ENCODE assay signal across 16 mouse cellular contexts in the genomic region with DNA sequence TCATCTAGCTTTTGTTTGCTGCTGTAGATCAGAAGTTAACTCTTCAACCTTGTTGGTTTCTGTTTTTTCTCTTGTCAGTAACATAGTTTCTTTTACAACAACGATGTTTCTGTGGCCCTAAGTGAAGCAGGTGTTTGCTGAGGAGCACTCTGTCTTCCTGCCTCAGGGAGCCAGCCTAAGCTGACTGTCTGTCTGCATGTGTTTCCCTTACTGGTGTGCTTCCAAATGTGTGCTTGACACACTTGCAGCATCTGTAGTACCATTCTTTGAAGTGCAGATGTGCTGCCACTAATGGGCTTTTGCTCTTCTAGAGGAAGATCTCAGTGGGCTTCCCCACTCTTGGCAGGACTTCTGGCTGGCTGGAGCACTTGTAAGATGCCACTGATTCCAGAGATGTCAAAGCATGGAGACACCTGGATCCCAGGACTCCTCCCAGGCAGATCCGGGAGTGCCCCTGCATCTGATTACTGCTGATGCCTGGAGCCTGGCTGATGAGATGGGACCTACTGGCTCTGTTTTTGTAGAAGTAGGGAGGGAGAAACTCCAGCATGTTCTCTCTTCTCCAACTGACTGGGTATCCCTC. TPM values are rescaled to one million over a fixed set of nuclear protein-coding genes. Genes with fewer than 3 reads are reported as not detected.
DNase-seq lines count a peak whose midpoint lies in the region; ATAC-seq and TF ChIP-seq lines count a peak whose summit lies in the region.
"Had no signal": no experiment of that assay in that cellular context is flagged by ENCODE, and none has a peak within 500 bp of the region (broad histone marks: within the 10 kb centered on the region; RNA-seq: fewer than 3 reads in every experiment).

No protein-coding gene starts in this region.

- peak overlapping the region; percentile 25; the same call in 1 of the 2 replicates for H3K27ac ChIP-seq in liver, embryonic 14.5 days
- H3K27ac ChIP-seq: embryonic facial prominence, embryonic 13.5 days; forebrain, embryonic 12.5 days; hindbrain, embryonic 13.5 days had no signal

- H3K36me3 ChIP-seq in liver, embryonic 14.5 days (replicated peaks; ENCODE audit: control insufficient read depth, insufficient read depth, low read depth) = peaks cover 18% of the 10 kb centered on the region

- 30% methylated on average over 2 of the region's 2 CpGs for WGBS in liver, embryonic 14.5 days (ENCODE audit: insufficient replicate concordance)

- no peak for ATAC-seq in liver, embryonic 14.5 days (ENCODE audit: insufficient read depth)

- H3K4me2 ChIP-seq in liver, embryonic 14.5 days (ENCODE audit: low read depth) = peak overlapping the region; percentile 48; the same call in 1 of the 2 replicates
- H3K4me2 ChIP-seq: embryonic facial prominence, embryonic 13.5 days; forebrain, embryonic 12.5 days; heart, embryonic 11.5 days; hindbrain, embryonic 13.5 days had no signal

- H3K4me3 ChIP-seq in liver, embryonic 14.5 days (ENCODE audit: insufficient read depth in 1 of 2, low read depth in 2 of 2, low read length in 2 of 2) = no peak overlapping the region
- H3K4me3 ChIP-seq: embryonic facial prominence, embryonic 13.5 days; forebrain, embryonic 12.5 days; hindbrain, embryonic 13.5 days had no signal

- intact Hi-C loops in heart, postnatal 25 days (cut with DNase I) = no loop called here

- TF ChIP-seq EP300 in liver, embryonic 14.5 days (IDR thresholded peaks at IDR 0.05; ENCODE audit: low read depth) = no peak

- H3K27me3 ChIP-seq in liver, embryonic 14.5 days (ENCODE audit: control insufficient read depth, insufficient read depth, low read length) = no peaks in the 10 kb centered on the region
- H3K27me3 ChIP-seq: embryonic facial prominence, embryonic 13.5 days; forebrain, embryonic 12.5 days; hindbrain, embryonic 13.5 days had no signal

- peak; percentile 51 for DNase-seq in CD4-positive, CD25-positive, alpha-beta regulatory T cell, adult 2 months (ENCODE audit: low read depth, low spot score)
- peak; percentile 52 for DNase-seq in T-cell, adult 2 months (ENCODE audit: low spot score)
- no peak for DNase-seq in liver, embryonic 14.5 days (ENCODE audit: low read depth in 3 of 3, low spot score in 3 of 3)
- DNase-seq in thymus, postnatal 10 days (ENCODE audit: low spot score in 2 of 2) = peak; percentile 67 to 74
- DNase-seq in cerebellum, adult 9-11 months = no peak
- DNase-seq in heart, postnatal 25 days (ENCODE audit: low spot score) = no peak
- no peak for DNase-seq in adrenal gland, adult 2 months
- DNase-seq: adrenal gland, postnatal 25 days; kidney, adult 9 months; lung, postnatal 36 days; midbrain, embryonic 14.5 days; right cerebral cortex, postnatal 4 days had no signal

- peak overlapping the region; percentile 45; the same call in 1 of the 2 replicates for H3K9ac ChIP-seq in liver, embryonic 14.5 days (replicated peaks)
- H3K9ac ChIP-seq: embryonic facial prominence, embryonic 13.5 days; forebrain, embryonic 12.5 days; hindbrain, embryonic 13.5 days had no signal

- no peak for TF ChIP-seq CTCF in liver, embryonic 14.5 days (IDR thresholded peaks at IDR 0.05; ENCODE audit: low read depth)

- H3K9me3 ChIP-seq in liver, embryonic 14.5 days (ENCODE audit: control insufficient read depth, low read length) = no peaks in the 10 kb centered on the region
- H3K9me3 ChIP-seq: embryonic facial prominence, embryonic 13.5 days; forebrain, embryonic 12.5 days; hindbrain, embryonic 13.5 days had no signal

- H3K4me1 ChIP-seq in liver, embryonic 14.5 days (replicated peaks; ENCODE audit: control insufficient read depth in 2 of 2, insufficient read depth in 2 of 2, low read length in 1 of 2) = peaks cover 31 to 42% of the 10 kb centered on the region in 2 experiments

RNA-seq across cellular contexts. Expression of a gene that starts 16.8 kb away (rescaled TPM):
- 19.3 and 21.7 TPM in 2 replicates for polyA plus RNA-seq in liver, embryonic 14.5 days (2012; rRNA removed)
- 7.5 and 9.9 TPM in 2 replicates for polyA plus RNA-seq in liver, embryonic 14.5 days (2014; fragmentation: Nextera tagmentation; extraction: Ambion mirVana)
- total RNA-seq in heart, postnatal 25 days (2021) = 10 to 100 TPM; 14.4 to 15.1 TPM
- 10 to 100 TPM; 26.5 to 44.3 TPM for total RNA-seq in adrenal gland, adult 2 months (2021)
- polyA plus RNA-seq in adrenal gland, adult 2 months (2012; rRNA removed) = 41.7 and 49.9 TPM in 2 replicates

Comparison
In these comparisons a context has a peak if more than half of its experiments do, and no peak if none do; other contexts are left out.
1. DNase-seq: peak in CD4-positive, CD25-positive, alpha-beta regulatory T cell, adult 2 months (single experiment), T-cell, adult 2 months (single experiment) and thymus, postnatal 10 days (2 of 2); none in liver, embryonic 14.5 days (0 of 3), cerebellum, adult 9-11 months (single experiment), heart, postnatal 25 days (single experiment) and adrenal gland, adult 2 months (single experiment).